In the genomic region with DNA sequence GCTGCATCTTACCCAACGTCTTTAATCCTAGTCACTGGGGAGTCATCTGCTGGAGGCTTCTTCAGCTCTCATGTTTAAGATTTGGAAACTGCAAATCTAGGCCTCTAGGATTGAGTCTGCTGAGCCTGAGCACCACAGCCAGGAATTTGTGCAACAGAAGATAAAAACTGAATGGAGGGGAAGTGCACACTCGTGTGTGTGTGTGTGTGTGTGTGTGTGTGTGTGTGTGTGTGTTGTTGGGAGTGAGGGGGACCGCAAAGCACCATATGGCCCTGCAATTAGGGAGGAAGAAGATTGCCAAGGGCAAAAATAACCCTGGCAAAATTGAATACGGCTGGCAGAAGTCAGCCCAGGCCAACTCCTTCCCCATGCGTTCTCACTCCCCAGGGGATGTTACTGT, we compare ENCODE assay signal across 10 mouse cellular contexts.
A peak's percentile ranks its signal among the peaks of the same experiment; 100 is the strongest.
DNase-seq lines count a peak whose midpoint lies in the region.
"Had no signal": no experiment of that assay in that cellular context is flagged by ENCODE, and none has a peak within 500 bp of the region (broad histone marks: within the 10 kb centered on the region; RNA-seq: fewer than 3 reads in every experiment).

No protein-coding gene starts in this region.

- DNase-seq in heart, adult 18-20 months, result peak; percentile 16 to 18
- no peak for DNase-seq in heart, adult 8-10 months (ENCODE audit: low spot score)
- DNase-seq in right cerebral cortex, adult 2 months (ENCODE audit: low spot score in 2 of 2), result peak; percentile 17 to 22
- no peak for DNase-seq in right cerebral cortex, adult 18-20 months
- peak; percentile 78 to 87 for DNase-seq in cerebellum, postnatal 14 days
- DNase-seq in right cerebral cortex, postnatal 4 days, result peak; percentile 10
- DNase-seq in adrenal gland, postnatal 10 days, result no peak
- DNase-seq in ovary, postnatal 14 days (ENCODE audit: low spot score), result no peak
- DNase-seq: gastrocnemius, postnatal 36 days; thymus, postnatal 25 days had no signal

Comparison
In these comparisons a context has a peak if more than half of its experiments do, and no peak if none do; other contexts are left out.
1. DNase-seq: peak in heart, adult 18-20 months (2 of 2), right cerebral cortex, adult 2 months (2 of 2), cerebellum, postnatal 14 days (2 of 2) and right cerebral cortex, postnatal 4 days (single experiment); none in heart, adult 8-10 months (single experiment), right cerebral cortex, adult 18-20 months (single experiment), adrenal gland, postnatal 10 days (single experiment) and ovary, postnatal 14 days (single experiment).